Mouse (Mus musculus) embryonic fibroblast, embryonic 13.5 days (primary cell): ENCODE measurements around the gene Pithd1. TPM values are rescaled to one million over a fixed set of nuclear protein-coding genes. Genes with fewer than 3 reads are reported as not detected.
"Not testable (repeated sequence)": the region's sequence is repeated elsewhere in the genome, so short reads cannot be mapped to it uniquely, and the experiment has no call there.

Source experiments
- H3K27ac ChIP-seq: 2 replicates; pipeline ENCODE4 v1.5.1; 2012; ENCODE audit warnings: low read length, control low read depth, inconsistent platforms; ENCODE audit not compliant: insufficient read depth
- H3K4me1 ChIP-seq: 2 replicates; pipeline ENCODE4 v1.6.1; 2011; ENCODE audit warnings: low read length; ENCODE audit not compliant: control insufficient read depth, insufficient read depth
- H3K4me3 ChIP-seq: 2 replicates; pipeline ENCODE4 v1.5.1; 2011; ENCODE audit warnings: mild to moderate bottlenecking, control low read depth, low read length; ENCODE audit not compliant: insufficient read depth
- CTCF ChIP-seq: IDR thresholded peaks from 2 replicates; pipeline ENCODE4 v1.5.1; 2011; ENCODE audit warnings: mild to moderate bottlenecking, control low read depth, low read length, moderate library complexity, borderline replicate concordance; ENCODE audit not compliant: insufficient read depth
- POLR2A ChIP-seq: IDR thresholded peaks from 2 replicates; pipeline ENCODE4 v1.6.1; 2011; ENCODE audit warnings: low read depth, mild to moderate bottlenecking, control low read depth, low read length, moderate library complexity
- polyA plus RNA-seq: library from polyadenylated mRNA; stranded (reverse); fragments of >200 nt; gene quantifications from 2 replicates; pipeline ENCODE4 v1.2.4, GENCODE M21; 2011; ENCODE audit warnings: low read depth; ENCODE audit not compliant: missing spikeins, insufficient read length

The Pithd1 gene
- polyA plus RNA-seq, 1 experiment: 22.1 TPM

- TF ChIP-seq CTCF (no peak), POLR2A (no peak)
- H3K4me1 ChIP-seq: no peaks in the 10 kb centered on the region
- H3K4me3 ChIP-seq: no peak overlapping the region
- no peak overlapping the region for H3K27ac ChIP-seq
Observed at GRCm38 (mm10) chr4:135950365-135950764, 36.7 kb downstream of the Pithd1 start.

- Histone ChIP-seq H3K27ac (no peak overlapping the region), H3K4me1 (no peaks in the 10 kb centered on the region), H3K4me3 (no peak overlapping the region)
- TF ChIP-seq CTCF (no peak), POLR2A (no peak)
Observed at GRCm38 (mm10) chr4:135949911-135950310, 37.2 kb downstream of the Pithd1 start.

- H3K4me3 ChIP-seq: no peak overlapping the region
- H3K27ac ChIP-seq: no peak overlapping the region
- no peak for TF ChIP-seq CTCF
- no peak for TF ChIP-seq POLR2A
- H3K4me1 ChIP-seq: no peaks in the 10 kb centered on the region
Observed at GRCm38 (mm10) chr4:135949475-135949874, 37.6 kb downstream of the Pithd1 start.

- TF ChIP-seq POLR2A: no peak
- no peak for TF ChIP-seq CTCF
- no peak overlapping the region for H3K4me3 ChIP-seq
- H3K27ac ChIP-seq: no peak overlapping the region
- no peaks in the 10 kb centered on the region for H3K4me1 ChIP-seq
Observed at GRCm38 (mm10) chr4:135948142-135948541, 38.9 kb downstream of the Pithd1 start.

GRCm38 (mm10) chr4:135946659-135947301 is 40.3 kb downstream of the Pithd1 start:
- Histone ChIP-seq H3K27ac (peak overlapping the region; percentile 26), H3K4me3 (peak overlapping the region; percentile 79), H3K4me1 (no peaks in the 10 kb centered on the region)
- 0 out of 2 replicates have a peak, but pooled peaks have one; percentile 36 for TF ChIP-seq POLR2A
- no peak for TF ChIP-seq CTCF

- peak within 1 kb of the TSS; percentile 26 for H3K27ac ChIP-seq
- peak; percentile 95 for TF ChIP-seq POLR2A
- no peak for TF ChIP-seq CTCF
- H3K4me3 ChIP-seq: peak within 1 kb of the TSS; percentile 79
- no peaks in the 10 kb centered on the region for H3K4me1 ChIP-seq
Observed at GRCm38 (mm10) chr4:135946278-135946658, 40.8 kb downstream of the Pithd1 start, which contains the start of gene Hmgcl. Hmgcl (plus strand) TSS chr4:135946448.

GRCm38 (mm10) chr4:135945706-135946105 is 41.4 kb downstream of the Pithd1 start:
- no peak overlapping the region for H3K27ac ChIP-seq
- TF ChIP-seq POLR2A: no peak
- no peak for TF ChIP-seq CTCF
- H3K4me1 ChIP-seq: no peaks in the 10 kb centered on the region
- no peak overlapping the region for H3K4me3 ChIP-seq

- H3K4me1 ChIP-seq: no peaks in the 10 kb centered on the region
- TF ChIP-seq POLR2A (no peak), CTCF (no peak)
- no peak overlapping the region for H3K27ac ChIP-seq
- no peak overlapping the region for H3K4me3 ChIP-seq
Observed at GRCm38 (mm10) chr4:135943389-135943788, 43.7 kb downstream of the Pithd1 start.

- TF ChIP-seq CTCF: no peak
- Histone ChIP-seq H3K4me3 (no peak overlapping the region), H3K4me1 (no peaks in the 10 kb centered on the region), H3K27ac (no peak overlapping the region)
Observed at GRCm38 (mm10) chr4:135942193-135942592, 44.9 kb downstream of the Pithd1 start.

GRCm38 (mm10) chr4:135941026-135941425 is 46.0 kb downstream of the Pithd1 start:
- not testable (repeated sequence) for H3K27ac ChIP-seq, H3K4me1 ChIP-seq, H3K4me3 ChIP-seq
- 0 out of 2 replicates have a peak, but pooled peaks have one; percentile 22 for TF ChIP-seq CTCF

GRCm38 (mm10) chr4:135938858-135939257 is 48.2 kb downstream of the Pithd1 start:
- Histone ChIP-seq H3K4me3 (no peak overlapping the region), H3K27ac (no peak overlapping the region), H3K4me1 (no peaks in the 10 kb centered on the region)
- TF ChIP-seq CTCF (no peak), POLR2A (no peak)
